Mouse (Mus musculus): ENCODE results near the gene Hemgn.

The Hemgn gene

DNA sequence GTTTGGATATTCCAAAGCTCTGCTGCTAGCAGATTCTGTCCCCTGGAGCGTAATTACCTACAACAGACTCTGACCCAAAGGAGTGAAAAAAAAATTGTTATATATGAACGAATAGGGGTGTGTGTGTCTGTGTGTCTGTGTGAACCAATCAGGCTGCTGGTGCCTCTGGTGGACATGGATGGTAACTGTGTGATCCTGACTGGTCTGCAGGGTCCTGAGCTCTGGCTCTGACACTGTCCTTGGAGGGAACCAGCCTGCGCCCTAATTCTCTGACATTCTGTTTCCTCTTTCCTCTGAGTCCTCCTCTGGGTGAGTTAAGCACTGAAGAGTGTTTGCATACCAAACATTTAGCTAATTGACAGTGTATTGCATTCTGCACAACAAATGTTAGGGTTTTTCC lies 4.2 kb upstream of the Hemgn start:
- DNase-seq (ENCODE audit: extremely low read depth, insufficient read length, low spot score) = no peak

DNA sequence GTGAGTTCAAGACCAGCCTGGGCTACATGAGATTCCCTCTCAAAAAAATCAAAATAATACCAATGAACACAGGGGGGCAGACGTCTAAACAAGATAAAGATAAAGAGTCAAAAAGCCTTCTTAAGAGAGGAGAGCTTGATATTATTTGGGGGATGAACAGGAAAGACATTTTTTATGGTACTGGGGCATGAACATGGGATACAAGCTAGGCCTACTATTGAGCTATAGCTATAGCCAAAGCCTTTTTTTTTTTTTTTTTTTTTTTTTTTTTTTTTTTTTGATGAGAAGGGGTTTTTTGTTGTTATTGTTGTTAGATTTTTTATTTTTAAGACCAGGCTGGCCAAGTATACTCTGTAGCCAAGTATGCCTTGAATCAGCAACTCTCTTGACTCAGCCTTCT lies 1.2 kb downstream of the Hemgn start:
- no peak for DNase-seq (ENCODE audit: extremely low read depth, insufficient read length, low spot score)

DNA sequence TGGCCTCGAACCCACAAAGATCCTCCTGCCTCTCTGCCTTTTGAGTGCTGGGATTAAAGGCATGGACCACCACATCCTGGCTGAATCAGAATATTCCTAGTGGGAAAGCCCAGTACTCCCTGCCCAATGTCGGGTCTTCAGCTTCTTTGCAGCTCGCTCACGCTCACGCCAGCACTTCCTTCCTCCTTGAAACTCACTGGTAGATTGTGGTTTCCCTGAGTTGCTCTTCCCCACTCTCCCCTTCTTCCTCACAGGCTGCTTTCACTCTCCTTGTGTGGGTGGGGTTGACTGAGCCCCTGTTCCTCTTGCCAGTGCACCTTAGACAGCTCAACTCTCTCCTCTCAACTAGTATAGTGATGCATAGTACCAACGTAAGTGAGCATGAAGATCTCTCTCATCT lies 1.8 kb downstream of the Hemgn start:
- no peak for DNase-seq (ENCODE audit: extremely low read depth, insufficient read length, low spot score)

DNA sequence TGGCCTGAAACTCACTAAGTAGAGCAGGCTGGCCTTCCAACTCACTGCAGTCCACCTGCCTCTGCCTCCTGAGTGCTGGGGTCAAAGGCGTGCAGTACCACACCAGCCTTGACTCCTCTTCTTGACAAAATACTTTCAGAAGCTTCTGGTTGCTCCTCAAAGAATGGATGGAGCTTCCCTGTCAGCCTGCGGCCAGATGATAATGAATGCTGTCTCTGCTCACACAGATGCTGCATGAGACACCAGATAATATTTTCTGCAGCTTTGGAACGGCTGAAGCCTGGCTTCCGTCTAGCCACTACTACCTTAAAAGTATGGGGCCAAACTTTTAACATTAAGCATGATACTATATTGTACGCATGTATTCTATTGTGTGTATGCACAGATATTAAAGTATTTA lies 2.6 kb downstream of the Hemgn start:
- DNase-seq (ENCODE audit: extremely low read depth, insufficient read length, low spot score) = no peak

DNA sequence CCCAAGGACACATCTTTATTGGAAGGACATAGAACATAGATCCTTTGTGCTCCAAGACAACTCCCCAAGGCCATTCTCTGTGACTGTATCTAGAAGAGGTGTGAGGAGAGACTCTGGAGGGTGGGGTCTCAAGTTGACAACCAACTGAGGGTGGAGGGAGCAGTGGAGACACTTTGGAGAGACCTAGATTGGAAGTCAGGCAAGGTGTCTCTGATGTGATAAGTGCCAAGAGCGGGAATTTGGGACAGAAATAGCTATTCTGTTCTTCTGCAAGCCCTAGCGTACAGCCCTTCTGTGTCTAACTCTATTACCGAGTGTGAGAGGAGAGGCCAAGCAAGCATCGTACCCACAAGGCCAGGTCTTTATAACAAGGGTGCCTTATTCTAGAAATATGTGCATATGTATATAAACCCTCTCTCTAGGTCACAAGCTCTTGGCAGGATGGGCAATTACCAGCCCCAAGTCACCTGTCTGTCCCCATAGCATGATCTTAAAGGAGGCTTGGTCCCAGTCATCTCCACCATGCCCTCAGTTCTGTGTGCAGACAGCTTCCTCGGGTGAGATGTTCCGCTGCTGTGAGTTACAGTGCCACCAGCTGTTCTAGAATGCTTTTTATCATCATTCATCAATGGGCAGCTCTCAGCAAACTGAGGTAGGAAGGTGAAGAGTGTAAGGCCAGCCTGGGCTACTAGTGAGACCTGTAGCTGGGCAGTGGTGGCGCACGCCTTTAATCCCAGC lies 6.2 kb downstream of the Hemgn start:
- no peak for DNase-seq (ENCODE audit: extremely low read depth, insufficient read length, low spot score)

DNA sequence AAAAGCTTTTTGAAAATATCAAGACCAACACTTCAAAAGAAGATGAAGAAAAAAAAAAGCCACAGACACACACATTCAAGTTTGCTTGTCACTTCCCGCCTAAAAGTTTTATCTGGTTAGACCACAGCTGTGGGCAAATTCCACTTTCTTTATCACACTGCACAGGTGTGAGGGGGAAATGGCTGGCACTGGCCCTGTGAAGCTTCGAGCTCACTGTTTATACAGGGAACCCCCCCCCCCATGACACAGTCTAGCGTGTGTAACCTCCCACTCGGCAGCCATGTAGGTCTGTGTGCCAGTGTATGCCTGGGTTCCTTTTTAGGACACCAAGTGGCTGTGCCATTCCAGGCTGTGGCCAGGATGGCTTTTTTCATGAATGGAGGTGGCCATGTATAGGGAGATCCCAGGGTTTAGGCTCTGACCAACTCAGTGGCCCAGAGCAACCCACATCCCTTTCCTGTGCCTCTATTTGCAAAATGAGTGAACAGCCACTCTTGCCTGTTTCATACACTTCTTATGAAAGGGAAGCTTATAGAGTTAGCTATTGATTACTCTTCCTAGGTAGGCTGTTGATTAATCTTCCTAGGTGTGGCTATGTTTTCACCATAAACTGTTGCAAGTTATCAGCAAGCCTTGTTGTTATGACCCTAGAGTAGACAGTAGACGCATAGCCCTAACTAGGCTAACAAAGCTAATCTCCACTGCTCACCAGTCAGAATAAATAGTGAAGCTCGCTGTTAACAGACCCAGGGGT lies 9.1 kb downstream of the Hemgn start:
- no peak for DNase-seq (ENCODE audit: extremely low read depth, insufficient read length, low spot score)

DNA sequence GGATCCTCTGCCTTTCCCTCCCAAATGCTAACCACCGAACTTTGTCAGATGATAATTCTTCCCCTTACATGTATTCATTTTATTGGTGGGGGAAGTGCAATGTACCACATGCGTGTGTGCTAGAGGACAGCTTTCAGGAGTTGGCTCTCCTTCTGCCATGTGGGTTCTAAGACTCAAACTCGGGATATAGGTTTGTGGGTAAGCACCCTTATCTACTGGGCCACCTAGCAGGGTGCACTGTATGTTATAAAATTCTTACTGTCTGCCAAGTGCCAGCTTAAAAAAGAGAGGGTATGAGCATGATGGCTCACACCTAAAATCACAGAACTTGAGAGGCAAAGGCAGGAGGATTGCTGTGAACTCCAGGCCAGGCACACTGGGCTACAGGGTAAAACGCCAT lies 14.5 kb downstream of the Hemgn start:
- no peak for DNase-seq (ENCODE audit: extremely low read depth, insufficient read length, low spot score)

DNA sequence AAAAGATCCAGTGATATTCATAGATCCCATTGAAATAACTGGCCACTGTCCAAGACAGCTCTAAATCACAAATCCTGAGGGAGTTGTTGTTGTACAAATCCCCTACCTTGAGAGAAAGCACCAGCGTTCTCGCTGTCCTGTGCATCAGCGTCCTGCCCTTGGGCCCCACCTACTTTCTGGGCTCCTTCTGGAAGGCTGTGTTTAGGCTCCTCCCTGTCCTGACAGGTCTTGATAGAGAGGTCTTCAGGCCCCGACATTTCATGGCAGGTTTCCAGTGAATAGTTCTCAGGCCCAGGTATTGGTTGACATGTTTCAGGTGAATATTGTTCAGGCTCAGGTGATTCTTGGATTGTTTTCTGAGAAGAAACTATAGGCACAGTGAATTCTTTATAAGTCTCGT lies 17.6 kb downstream of the Hemgn start:
- no peak for DNase-seq (ENCODE audit: extremely low read depth, insufficient read length, low spot score)

DNA sequence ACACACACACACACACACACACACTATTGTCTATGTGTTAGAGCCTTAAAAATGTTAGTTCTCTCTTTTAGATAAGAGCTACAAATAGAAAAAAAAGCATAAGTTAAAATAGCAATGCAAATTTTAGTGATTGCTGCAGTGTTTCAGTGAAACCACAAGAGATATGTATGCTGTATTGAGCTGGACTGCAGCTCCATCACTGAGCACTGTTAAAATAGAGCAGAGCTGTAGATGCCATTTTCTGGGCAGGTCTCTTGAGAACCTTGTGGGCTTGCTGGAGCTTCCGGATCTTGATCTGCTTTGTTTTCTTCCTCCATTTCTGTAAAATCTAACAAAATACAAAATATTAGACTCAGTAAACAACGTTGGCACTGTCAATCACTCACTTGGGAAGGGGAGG lies 18.9 kb downstream of the Hemgn start:
- no peak for DNase-seq (ENCODE audit: extremely low read depth, insufficient read length, low spot score)

DNA sequence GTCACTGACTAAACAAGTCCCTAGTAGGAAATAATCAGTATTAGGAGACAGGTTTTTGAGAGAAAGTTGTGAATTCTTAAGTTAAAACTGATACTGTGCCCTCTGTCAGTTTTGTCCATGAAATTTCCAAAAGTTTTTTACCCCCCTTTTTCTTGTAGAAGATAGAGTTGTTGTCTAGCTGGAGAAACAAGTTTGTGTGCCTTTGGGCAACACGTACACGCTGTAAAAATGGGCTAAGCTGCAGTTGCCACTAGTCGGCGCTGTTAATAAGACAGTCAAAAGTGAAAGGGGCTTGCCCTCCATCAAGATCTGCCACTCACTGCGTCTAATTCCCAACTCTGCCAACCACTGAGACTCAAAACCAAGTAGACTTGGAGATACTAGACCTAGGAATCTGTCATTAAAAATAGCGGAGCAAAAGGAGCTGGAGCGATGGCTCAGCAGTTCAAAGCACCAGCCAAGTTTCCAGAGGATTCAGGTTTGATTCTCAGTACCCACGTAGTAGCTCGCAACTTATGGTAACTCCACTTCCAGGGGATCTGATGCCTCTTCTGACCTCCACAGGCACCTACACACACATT lies 22.8 kb downstream of the Hemgn start:
- DNase-seq (ENCODE audit: extremely low read depth, insufficient read length, low spot score) = peak; percentile 62

DNA sequence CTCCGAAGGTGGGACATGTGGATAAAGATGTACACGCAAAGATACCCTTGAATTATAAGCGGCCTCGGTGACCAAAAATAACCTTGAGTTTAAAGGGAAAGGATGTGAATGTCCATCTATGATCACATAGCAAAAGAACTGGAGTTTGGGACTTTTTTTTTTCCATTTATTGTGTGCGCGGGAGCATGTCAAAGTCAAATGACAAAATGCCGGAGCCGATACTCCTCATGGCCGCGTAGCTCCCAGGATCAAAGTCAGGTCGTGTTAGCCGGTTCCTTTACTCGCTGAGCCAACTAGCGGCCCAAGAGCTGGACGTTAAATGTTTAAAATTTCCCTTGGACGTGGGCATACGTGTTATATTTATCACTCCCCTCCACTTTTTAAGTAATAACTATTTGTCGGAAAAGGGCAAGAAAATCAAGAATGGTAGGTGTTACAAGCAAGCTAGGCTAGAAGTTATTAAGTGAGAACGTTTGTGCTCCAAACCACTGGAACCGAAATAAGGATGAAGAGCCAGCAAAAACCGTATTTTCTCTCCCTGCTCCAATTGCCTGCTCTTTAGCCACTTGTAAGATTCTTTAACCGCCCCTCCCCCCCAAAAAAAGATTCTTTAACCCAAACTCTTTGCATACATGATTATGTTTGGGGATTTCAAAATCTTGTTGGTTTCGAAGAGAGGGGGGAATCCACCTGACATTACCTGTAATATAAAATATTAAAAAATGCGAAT lies 23.5 kb downstream of the Hemgn start:
- peak; percentile 64 for DNase-seq (ENCODE audit: extremely low read depth, insufficient read length, low spot score)

DNA sequence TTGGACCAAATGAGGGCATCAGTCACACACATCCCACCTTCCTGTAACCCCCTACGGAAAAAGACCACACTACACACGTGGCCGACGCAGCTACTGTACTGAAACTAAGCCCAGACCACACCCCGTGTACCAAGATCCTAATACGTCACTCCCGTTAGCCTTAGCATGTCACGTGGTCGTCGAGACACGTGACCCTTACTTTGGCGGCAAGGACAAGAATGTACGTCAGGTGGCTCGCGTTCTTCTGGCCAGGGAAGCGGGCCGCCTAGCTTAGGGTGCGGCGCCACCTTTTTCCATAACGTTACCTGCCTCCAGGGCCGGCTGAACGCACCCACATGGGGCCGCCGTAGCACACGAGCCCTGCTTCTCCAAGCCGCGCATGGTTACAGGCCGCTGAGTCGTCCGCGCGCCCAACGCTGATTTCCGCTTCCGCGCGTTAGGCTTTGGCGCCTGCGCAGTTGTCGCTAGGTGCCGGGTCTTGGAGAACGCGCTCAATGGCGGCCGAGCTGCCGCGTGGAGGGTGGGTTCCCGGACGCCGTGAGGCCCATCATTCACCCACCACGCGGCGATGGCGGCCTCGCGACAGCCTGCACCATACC lies 24.2 kb downstream of the Hemgn start, which contains the start of gene Trmo:
Gene Trmo, minus strand, starts transcription at position 425 of the 599 bp plus-strand sequence.
- DNase-seq (ENCODE audit: extremely low read depth, insufficient read length, low spot score) = peak; percentile 96

DNA sequence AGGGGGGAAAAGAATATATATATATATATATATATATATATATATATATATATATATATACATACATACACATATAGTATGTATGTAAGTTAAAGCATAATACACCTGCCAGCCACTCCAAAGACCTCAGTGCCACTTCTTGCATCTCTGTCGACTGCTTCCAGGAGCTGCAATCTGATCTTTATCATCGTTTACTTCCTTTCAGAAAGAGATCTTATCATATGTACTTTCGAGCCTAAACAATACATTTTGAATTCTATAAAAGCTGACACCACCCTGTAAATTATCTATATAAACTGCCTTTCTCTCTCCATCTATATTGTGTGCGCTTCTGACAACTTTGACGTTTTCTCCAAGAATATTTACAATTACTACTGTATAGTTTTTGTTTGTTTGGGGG lies 24.8 kb downstream of the Hemgn start:
- DNase-seq (ENCODE audit: extremely low read depth, insufficient read length, low spot score) = no peak

DNA sequence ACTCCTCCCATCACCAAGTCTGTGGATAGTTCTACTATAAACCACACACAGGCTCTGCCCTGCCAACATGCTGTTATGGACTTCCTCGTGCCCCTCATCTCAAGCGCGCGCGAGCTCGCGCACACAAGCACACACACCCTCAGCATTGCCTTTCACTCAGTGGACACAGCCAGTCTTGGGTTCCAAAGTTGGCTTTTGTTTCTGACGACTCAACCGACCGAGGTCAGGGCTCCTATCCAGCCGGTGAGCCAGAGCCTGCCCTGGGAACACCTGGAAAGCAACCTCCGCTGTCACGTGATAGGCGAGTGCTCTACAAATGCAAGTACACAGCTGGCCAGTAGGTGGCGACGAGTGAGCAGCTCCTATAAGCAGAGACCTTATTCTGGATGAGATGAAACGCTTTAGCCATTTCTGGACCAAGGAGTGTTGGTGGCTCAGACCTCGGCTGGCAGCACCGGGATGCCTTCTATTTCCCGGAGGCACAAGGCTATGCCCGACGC lies 38.4 kb downstream of the Hemgn start:
- peak; percentile 67 for DNase-seq (ENCODE audit: extremely low read depth, insufficient read length, low spot score)

DNA sequence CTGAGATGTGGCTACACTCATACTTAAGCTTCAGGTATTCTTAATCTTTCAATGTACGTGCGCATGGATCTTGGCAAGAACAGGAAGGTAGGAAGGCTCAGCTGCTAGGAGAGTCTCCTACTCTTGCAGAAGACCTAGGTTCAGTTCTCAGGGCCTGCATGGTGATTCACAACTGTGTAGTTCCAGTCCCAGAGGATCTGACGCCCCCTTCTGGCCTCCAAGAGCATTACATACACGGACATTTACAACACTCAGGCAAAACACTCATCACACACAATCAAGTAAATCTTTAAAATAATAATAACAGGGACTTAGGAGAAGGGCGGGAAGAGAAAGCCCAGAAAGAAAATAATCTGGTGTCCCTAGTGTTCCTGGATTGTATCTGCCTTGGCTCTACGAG lies 38.9 kb downstream of the Hemgn start:
- DNase-seq (ENCODE audit: extremely low read depth, insufficient read length, low spot score) = no peak

DNA sequence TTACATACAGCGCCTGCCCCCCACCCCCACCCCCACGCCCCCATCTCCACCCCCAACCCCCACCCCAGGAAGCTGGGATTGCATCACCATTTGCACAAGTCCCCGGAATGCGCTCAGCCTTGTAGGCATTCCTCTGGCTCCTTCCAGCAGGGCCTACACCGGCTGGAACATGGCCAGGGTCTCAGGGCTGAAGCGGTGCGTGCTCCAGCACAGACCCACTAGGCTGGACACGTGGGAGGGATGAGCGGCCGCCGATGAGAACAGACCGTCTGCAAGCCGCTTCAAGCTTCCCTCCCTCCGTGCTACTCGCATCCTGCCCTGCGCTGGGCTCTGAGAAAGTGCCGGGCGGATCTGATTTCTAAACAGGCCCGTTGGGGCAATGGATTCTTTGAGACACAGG lies 42.3 kb downstream of the Hemgn start:
- peak; percentile 76 for DNase-seq (ENCODE audit: extremely low read depth, insufficient read length, low spot score)

DNA sequence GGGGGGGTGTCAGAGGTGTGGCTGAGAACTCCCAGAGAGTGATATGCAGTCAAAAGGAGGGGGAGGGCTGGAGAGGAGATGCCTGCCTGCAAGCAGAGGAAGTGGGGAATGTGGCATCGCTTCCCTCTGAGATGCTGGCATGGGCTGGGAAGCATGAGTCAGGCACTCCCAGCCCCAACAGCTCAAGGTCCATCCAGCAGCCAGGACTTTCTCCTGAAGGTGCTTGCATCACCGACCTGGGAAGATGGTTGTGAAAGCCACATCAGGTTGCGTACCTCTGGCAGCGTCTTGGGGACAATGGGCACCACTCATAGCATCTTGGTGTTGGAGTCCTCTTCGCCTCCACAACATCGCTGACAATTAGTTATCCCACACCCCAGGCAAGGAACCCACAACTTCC lies 42.9 kb downstream of the Hemgn start:
- peak; percentile 64 for DNase-seq (ENCODE audit: extremely low read depth, insufficient read length, low spot score)

DNA sequence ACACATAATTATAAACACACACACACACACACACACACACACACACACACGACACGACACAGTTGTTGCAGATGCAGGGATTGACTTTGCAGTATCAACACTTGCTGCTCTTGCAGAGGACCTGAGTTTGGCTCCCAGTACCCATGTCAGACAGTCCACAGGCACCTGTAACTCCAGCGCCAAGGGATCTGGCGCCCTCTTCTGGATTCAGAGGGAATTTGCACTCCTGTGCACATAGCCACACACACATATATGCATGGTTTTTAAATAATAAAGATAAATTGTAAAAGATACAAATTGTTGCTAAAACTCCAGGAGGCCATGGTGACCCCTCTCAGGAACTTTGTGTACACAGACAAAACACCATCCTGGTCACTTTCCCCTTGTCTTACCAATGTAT lies 44.2 kb downstream of the Hemgn start:
- no peak for DNase-seq (ENCODE audit: extremely low read depth, insufficient read length, low spot score)

DNA sequence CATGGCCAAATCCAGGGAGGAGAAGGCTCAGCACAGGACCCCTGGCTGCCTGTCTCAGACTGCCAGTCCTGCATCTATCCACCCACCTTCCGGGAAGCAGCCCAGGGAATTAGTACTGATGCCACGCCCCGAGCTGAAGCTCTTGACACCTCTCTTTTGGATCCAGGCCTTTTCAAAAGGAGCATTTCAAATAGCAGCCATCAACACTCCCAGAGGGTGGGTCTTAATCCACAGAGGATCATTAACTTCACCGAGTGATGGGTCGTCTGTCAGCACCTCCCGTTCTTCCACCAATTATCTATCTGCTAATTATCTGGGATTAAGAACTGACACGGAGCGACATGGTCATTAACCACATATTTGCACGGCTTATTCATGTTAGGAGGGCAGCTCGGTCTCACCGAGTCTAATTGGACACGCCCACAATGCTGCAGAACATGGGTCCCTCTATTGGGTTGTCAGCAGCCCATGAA lies 45.8 kb downstream of the Hemgn start:
- DNase-seq (ENCODE audit: extremely low read depth, insufficient read length, low spot score) = no peak

DNA sequence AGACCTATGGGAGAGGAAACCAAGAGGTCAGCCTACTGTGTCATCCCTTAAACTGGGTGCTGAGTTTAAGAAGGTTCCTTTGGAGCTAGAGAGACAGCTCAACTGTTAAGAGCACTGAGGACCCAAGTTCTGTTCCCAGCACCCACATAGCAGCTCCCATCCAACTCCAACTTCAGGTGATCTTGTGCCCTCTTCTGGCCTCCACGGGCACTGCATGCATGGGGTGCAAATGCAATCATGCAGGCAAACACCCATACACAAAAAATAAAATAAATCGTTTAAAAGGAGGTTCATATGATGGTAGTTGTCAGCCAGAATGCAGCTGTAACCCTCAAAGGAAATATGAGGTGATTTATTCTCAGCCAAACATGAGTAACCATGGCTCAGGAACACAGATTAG lies 48.9 kb downstream of the Hemgn start:
- DNase-seq (ENCODE audit: extremely low read depth, insufficient read length, low spot score) = no peak

DNA sequence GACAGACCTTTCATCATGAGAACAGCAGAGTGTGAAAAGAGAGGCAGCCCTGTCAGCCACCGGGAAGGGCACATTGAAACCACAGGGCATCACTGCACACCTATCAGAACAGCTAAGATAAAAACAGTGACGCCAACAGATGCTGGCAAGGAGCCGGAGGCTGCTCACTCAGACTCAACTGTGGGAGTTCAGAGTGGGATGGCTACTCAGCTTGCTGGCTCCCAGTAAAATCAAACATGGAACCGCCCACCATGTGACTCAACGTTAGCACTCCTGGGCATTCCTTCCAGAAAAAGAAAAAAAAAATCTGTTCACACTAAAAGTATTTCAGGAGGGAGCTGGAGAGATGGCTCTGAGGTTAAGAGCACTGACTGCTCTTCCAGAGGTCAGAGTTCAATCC lies 52.0 kb downstream of the Hemgn start:
- peak; percentile 48 for DNase-seq (ENCODE audit: extremely low read depth, insufficient read length, low spot score)
